Mouse (Mus musculus) CD4-positive helper T cell, adult 2 months (primary cell): ENCODE data around the gene Dcaf6.
"Not testable (repeated sequence)": the region's sequence is repeated elsewhere in the genome, so short reads cannot be mapped to it uniquely, and the experiment has no call there.

Experiments used
- DNase-seq: peaks from one replicate; pipeline ENCODE4 v3.0.0-alpha.2; 2012; ENCODE audit warnings: low read depth, missing footprints, low spot score

Dcaf6 gene

DNA sequence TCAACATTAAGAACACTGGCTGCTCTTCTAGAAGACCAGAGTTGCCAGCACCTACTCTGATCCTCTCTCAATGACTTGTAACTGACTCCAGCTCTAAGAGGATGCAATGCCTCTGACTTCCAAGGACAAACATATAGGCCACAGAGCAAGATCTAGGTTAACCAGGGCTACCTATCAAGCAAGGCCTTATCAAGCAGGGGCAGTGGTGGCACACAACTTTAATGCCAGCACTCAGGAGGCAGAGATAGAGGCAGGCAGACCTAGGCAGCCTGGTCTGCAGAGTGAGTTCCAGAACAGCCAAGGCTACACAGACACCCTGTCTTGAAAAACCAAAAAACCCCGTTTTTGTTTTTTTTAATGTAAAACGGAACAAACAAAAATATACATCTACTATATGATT, 34.0 kb downstream of the Dcaf6 start:
- DNase-seq = no peak

- no peak for DNase-seq
Measured at GRCm38 (mm10) chr1:165421357-165421915, 38.8 kb downstream of the Dcaf6 start.

GRCm38 (mm10) chr1:165396401-165396805, 63.9 kb downstream of the Dcaf6 start:
- DNase-seq = no peak

- no peak for DNase-seq
Measured at GRCm38 (mm10) chr1:165395940-165396339, 64.3 kb downstream of the Dcaf6 start.

DNA sequence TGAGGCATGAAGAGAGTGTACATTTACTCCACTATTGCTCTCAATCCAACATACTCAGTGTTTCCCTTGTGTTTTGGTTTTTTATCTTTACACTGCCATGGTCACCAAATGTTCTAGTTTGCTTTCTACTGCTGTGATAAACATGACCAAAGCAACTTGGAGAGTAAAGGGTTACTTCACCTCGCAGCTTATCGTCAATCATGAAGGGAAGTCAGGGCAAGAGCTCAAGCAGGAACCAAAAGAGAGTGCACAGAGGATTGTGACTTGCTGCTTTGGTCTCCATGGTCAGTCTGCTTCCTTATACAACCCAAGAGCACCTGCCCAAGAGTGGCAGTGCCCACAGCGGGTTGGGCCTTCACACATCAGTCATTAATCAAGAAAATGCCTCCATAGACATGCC, 65.4 kb downstream of the Dcaf6 start:
- DNase-seq = no peak

DNA sequence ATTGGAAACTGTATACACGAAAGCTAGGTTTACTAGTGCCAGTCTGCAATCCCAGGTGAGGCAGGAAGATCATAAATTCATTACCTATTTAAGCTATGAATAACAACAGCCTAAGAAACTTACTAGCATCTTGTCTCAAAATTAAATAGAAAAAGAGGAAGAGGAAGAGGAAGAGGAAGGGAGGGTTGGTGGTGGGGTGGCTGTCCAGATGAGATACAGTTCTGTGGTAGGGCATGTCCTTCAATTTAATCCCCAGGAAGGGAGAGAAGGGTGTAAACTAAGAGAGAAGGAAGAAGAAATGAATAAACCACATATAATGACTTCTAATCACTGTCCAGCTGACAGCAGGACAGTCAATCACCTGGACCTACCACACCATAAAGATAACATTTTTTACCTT, 67.2 kb downstream of the Dcaf6 start:
- DNase-seq = no peak

DNA sequence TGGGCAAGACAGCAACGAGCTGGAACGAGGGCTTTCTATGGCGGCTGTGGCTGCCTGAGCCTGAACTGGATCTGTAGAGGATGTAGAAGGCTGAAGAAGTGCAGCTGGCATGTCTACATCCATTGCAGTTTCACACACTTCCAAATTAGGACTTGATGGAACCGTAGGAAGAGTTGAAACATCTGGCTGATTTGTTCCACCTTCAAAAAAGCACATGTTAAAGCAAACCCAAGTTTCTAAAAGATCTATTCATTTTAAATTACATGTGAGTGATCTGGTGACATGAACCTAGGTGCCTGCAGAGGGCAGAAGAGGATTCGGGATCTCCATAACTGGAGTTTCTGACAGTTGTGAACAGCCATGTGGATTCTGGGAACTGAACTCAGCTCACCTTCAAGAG, 71.6 kb downstream of the Dcaf6 start:
- DNase-seq = no peak

DNA sequence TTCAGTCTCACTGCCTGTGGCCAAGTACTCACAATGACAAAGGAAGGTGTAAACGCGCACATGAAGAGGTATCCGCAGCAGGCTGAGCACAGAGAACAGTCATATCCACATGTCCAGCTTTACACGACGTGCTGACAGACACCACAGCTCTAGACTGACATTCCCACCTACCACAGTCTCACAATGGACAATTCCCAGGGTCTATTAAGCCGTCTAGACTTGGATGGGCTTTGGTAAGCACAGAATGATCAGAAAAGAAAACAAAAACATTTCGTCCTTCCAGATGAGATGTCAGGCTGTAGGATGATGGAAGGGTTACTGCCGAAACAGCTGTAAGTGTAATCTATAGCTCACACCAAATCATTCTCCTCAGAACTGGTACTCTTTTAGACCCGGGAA, 73.8 kb downstream of the Dcaf6 start:
- no peak for DNase-seq

DNA sequence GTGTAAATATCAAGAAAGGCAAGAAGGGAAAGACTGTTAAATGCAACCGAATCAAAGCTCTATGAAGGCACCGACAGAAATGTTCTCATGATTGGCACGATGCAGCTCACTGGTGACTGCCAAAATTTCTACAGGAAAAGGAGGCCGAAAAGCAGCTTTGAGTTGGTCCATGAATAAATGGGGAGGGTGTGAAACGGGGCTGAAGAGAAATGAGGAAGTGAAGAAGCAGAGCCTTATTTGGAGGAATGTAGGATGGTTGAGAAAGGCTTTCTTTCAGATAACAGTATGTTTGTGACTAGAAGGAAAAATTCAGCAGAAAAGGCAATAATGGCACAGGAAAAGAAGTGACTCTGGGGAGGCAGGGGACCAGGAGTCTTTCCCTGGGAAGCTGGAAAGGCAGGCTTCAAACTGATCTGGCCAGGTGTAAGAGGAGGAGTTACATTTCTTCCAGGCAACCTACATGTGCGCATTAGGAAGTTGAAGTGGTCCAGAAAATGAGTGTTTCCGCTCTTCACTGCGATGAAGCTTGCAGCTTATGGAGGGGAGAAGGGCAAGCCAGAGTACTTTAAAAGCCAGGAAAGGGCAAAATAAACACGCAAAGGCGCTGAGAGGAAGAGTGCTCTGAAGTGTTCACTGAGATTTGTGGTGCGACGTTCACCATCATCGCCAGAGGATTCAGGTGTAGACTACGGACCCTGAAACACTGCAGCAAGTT, 74.3 kb downstream of the Dcaf6 start:
- DNase-seq = no peak

DNA sequence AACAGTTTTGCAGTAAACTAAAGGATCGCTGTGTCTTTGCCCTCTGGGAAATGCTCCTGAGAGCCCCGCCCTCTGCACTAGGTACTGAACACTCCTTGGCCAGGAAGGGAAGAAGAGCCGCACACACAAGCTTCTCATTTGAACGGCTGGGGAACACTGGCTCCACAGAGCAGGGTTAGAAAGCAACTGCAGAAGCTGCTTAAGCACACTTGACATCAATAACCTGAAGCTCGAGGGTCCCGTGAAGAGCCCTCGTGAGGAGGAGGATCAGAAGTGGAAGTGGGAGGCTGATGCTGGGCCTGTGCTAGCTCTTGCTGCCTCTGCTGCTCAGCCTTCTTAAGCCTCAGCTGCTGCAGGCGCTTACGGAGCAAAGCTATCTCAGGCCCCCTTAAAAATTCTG, 86.4 kb downstream of the Dcaf6 start:
- DNase-seq = no peak

- DNase-seq = no peak
Measured at GRCm38 (mm10) chr1:165370990-165371389, 89.3 kb downstream of the Dcaf6 start.

DNA sequence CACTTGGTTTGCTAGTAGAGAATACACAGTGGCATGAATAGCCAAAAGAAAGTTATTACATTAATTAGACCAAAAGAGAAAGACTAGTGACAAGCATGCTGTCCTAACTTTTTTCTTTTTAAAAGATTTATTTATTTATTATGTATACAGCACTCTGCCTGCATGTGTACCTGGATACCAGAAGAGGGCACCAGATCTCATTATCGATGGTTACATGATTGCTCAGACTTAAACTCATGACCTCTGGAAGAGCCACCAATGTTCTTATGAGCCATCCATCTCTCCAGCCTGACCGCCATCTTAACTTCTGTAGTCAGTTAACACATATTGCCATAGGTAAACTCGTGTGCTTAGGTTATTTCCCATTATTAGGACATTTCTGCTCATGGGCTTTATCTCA, 95.2 kb downstream of the Dcaf6 start:
- no peak for DNase-seq

GRCm38 (mm10) chr1:165363271-165363670, 97.0 kb downstream of the Dcaf6 start:
- no peak for DNase-seq

- DNase-seq = no peak
Measured at GRCm38 (mm10) chr1:165356347-165356746, 103.9 kb downstream of the Dcaf6 start.

GRCm38 (mm10) chr1:165348627-165349026, 111.6 kb downstream of the Dcaf6 start:
- no peak for DNase-seq

DNA sequence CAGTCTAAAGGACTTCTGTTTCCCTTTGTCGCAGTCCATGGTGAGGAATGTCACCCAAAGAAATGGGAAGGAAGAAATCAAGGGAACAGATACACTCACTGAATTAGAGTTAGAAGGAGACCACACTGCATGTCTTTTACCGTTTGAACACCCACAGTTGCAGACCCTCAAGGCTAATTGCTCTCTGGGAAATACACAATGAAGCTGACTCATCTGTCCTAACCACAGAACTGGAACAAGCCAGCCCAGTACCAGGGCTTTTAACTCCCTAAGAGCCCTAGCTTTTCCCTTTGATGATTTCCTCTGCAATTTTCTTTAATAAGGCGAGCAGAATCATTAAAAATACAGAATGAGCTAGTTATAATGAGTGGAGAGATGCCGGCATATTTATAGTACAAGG, 115.8 kb downstream of the Dcaf6 start:
- no peak for DNase-seq

DNA sequence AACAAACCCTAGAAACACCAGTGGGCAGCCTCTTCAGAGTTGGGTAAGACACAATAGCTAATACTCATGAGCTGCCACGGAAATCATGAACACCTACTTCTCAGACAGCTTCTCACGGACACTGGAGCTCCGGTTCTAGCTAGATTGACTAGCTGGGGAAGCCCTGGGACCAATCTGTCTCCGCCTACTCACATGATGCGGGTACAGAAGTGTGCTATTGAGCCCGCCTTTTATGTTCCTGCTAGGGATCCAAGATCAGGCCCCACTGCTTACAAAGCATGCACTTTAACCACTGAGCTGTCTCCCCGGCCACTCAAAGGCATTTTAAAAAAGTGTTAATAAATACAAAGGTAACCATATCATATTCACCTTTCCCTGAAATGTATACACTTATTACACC, 118.1 kb downstream of the Dcaf6 start:
- DNase-seq = no peak

DNA sequence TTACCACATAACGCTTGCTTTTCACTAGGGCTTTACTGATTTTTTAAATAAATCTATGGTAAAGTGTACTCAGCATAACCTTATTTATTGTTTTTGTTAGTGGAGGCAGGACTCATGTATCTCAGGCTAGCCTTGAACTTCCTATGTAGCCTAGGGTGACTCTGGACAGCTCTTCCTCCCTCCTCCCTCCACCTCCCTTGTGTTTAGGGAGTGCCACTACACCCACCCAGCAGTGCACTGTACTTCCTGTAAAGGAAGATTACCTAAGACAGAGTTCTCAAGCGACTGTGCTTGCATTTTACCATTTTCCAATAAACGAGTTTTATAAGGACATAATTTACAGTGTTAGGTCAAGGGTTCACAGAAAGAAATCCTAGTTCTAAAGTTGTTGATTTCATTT, 127.5 kb downstream of the Dcaf6 start:
- DNase-seq = no peak

GRCm38 (mm10) chr1:165330859-165331258, 129.4 kb downstream of the Dcaf6 start:
- DNase-seq = no peak

GRCm38 (mm10) chr1:165328384-165329289, 131.6 kb downstream of the Dcaf6 start:
- DNase-seq = not testable (repeated sequence)

DNA sequence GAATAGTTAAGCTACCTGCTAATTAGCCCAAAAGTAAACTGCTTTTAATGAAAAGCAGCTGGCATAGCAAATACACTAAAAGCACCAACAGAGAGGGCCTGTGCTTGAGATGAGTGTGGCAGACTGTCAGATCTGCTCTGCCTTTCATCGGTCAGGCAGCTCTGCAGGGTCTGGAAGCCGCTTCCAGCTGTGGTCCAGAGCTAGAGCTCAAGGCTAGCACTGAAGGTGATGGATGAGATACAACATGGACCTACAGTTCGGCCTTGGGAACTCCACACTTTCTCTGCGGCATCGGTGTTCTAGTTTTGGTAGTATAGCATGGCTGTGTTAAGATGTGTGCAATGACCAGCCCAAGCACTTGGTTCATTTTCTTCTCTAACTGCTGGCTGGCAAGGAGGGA, 132.4 kb downstream of the Dcaf6 start:
- DNase-seq = no peak

DNA sequence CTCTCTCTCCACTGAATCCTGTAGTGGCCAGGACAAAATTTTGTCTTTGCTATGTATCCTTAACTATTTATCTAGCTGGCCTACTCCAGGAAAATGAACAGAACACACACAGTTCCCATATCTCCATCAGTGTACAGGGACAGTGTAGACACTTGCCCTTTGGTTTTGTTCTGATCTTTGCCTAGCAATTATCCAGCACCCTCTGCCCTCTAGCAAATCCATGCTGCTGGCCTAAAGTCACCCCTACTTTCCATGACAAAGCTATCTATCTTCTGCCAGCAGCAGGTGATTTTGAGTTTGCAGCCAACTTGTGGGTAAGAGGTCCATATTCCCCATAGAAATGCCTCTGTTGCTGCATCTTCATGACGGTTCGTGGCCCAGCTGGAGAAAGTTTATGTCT, 132.9 kb downstream of the Dcaf6 start:
- DNase-seq = no peak

- no peak for DNase-seq
Measured at GRCm38 (mm10) chr1:165322934-165323333, 137.3 kb downstream of the Dcaf6 start.
